9 mouse cellular contexts compared by ENCODE assay signal in the genomic region with DNA sequence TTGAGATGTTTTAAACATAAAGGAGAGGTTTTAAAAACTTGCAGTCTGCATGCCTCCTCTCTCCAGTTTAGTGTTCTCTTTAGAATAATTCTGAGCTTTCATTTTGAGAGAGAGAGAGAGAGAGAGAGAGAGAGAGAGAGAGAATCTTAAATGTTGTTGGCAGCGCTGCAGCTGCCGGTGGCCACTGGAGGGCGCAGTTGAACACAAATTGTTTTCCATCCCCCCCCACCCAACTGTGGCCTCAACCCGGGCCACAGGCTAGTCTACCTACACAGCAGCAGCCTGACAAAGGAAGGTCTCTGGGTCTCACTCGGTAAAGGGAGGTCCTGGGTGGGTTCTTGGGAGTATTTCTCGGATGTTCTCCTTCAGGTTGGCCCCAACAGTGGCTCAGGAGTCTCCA. TPM values are rescaled to one million over a fixed set of nuclear protein-coding genes. Genes with fewer than 3 reads are reported as not detected.
DNase-seq lines count a peak whose midpoint lies in the region; ATAC-seq and TF ChIP-seq lines count a peak whose summit lies in the region.
"Had no signal": no experiment of that assay in that cellular context is flagged by ENCODE, and none has a peak within 500 bp of the region (broad histone marks: within the 10 kb centered on the region; RNA-seq: fewer than 3 reads in every experiment).

No protein-coding gene starts in this region.

- DNase-seq in heart, adult 18-20 months: peak; percentile 7 to 51
- DNase-seq in heart, postnatal 25 days (ENCODE audit: low spot score): no peak
- DNase-seq in A20 (ENCODE audit: low read depth, low spot score): peak; percentile 59
- DNase-seq in adrenal gland, postnatal 36 days: peak; percentile 35 to 57
- DNase-seq in layer of hippocampus, adult 9-11 months: peak; percentile 43
- DNase-seq in thymus, postnatal 14 days: peak; percentile 28

- intact Hi-C loops in heart, postnatal 25 days (cut with DNase I): loop anchor here (10.0 kb wide), 1 partner anchor 164 kb away; the partner anchor contains the start of gene Ntrk2

- H3K4me3 ChIP-seq in embryonic fibroblast, embryonic 13.5 days (ENCODE audit: insufficient read depth, low read length): no peak overlapping the region
- H3K4me3 ChIP-seq: liver, embryonic 15.5 days had no signal

- no peak overlapping the region for H3K27ac ChIP-seq in embryonic fibroblast, embryonic 13.5 days (ENCODE audit: insufficient read depth, low read length)
- H3K27ac ChIP-seq: liver, embryonic 15.5 days had no signal

- no peak for TF ChIP-seq POLR2A in embryonic fibroblast, embryonic 13.5 days (IDR thresholded peaks at IDR 0.05; ENCODE audit: low read depth, low read length)

- peak; percentile 54; the same call in 1 of the 2 replicates for TF ChIP-seq CTCF in embryonic fibroblast, embryonic 13.5 days (IDR thresholded peaks at IDR 0.05; ENCODE audit: borderline replicate concordance, insufficient read depth, low read length)

- H3K4me1 ChIP-seq in embryonic fibroblast, embryonic 13.5 days (ENCODE audit: control insufficient read depth, insufficient read depth, low read length): no peaks in the 10 kb centered on the region
- H3K4me1 ChIP-seq: liver, embryonic 15.5 days had no signal

- 0 out of 2 replicates have a peak, but pooled peaks have one; percentile 48 for ATAC-seq in megakaryocyte-erythroid progenitor cell, adult 5-6 weeks (replicated peaks; ENCODE audit: low FRiP score, low TSS enrichment, poor library complexity, severe bottlenecking)

RNA-seq across cellular contexts. Expression of gene Slc28a3, which starts 29.7 kb away (rescaled TPM):
- under 1 TPM in 1 of 2 experiments, not detected in 1; 0.13 TPM for total RNA-seq in heart, adult 18-20 months (2021)
- total RNA-seq in heart, postnatal 25 days (2021): not detected
- not detected for total RNA-seq in adrenal gland, postnatal 36 days (2021)
- not detected in 2 replicates for polyA plus RNA-seq in embryonic fibroblast, embryonic 13.5 days (2011; ENCODE audit: insufficient read length, low read depth, missing spikeins)
- 1.4 TPM in 1 of 2 replicates, not detected in the other for total RNA-seq in megakaryocyte-erythroid progenitor cell, adult 5-6 weeks (2014; fragmentation: Nextera tagmentation)
- not detected in 2 replicates for total RNA-seq in megakaryocyte-erythroid progenitor cell, adult 5-6 weeks (2017)
